Mouse (Mus musculus): ENCODE data around the gene Skiv2l. TPM values are rescaled to one million over a fixed set of nuclear protein-coding genes. Genes with fewer than 3 reads are reported as not detected.
"Not testable (repeated sequence)": the region's sequence is repeated elsewhere in the genome, so short reads cannot be mapped to it uniquely, and the experiment has no call there.

Gene Skiv2l
- total and polyA plus RNA-seq, 2 experiments, result 32.0 to 61.7 TPM

DNA sequence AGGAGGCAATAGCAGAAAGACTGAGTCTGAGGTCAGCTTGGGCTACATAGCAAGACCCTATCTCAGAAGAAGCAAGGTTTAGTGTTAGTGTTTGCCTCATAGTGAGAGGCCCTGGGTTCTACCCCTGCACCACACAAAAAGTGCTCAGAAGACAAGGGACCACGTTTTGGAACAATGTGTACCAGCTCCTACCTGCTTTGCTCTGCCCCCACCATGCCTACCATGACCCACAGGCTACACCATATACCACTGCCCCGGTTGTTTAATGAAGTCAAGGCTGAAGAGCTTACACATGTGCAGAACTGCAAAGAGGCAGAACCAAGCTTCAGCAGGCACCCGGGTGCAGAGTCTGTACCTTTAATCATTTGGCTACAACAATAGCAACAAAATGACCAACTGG is 42.8 kb downstream of the Skiv2l start:
- H3K4me3 ChIP-seq (ENCODE audit: insufficient read depth, low read depth, low read length), result no peak overlapping the region
- no peak overlapping the region for H3K27ac ChIP-seq (replicated peaks; ENCODE audit: insufficient read depth, low read depth, low read length)
- H3K4me1 ChIP-seq (ENCODE audit: control insufficient read depth, insufficient read depth, low read length), result peaks cover 13% of the 10 kb centered on the region
- TF ChIP-seq POLR2A (IDR thresholded peaks at IDR 0.05; ENCODE audit: extremely low read depth, insufficient read depth, low read length) (no peak), CTCF (IDR thresholded peaks at IDR 0.05; ENCODE audit: low read depth, low read length) (no peak)
- H3K9ac ChIP-seq (ENCODE audit: low read depth, low read length), result no peak overlapping the region
- whole genome bisulfite sequencing, result 85% methylated on average over 3 of the region's 3 CpGs
- H3K36me3 ChIP-seq (ENCODE audit: control insufficient read depth, insufficient read depth, low read length), result no peaks in the 10 kb centered on the region
- no peak for DNase-seq (ENCODE audit: extremely low read depth, low read depth, low spot score)
- no peaks in the 10 kb centered on the region for H3K79me2 ChIP-seq (ENCODE audit: control insufficient read depth, insufficient read depth, low read length)
- H3K27me3 ChIP-seq (ENCODE audit: control insufficient read depth, insufficient read depth, low read length), result no peaks in the 10 kb centered on the region

DNA sequence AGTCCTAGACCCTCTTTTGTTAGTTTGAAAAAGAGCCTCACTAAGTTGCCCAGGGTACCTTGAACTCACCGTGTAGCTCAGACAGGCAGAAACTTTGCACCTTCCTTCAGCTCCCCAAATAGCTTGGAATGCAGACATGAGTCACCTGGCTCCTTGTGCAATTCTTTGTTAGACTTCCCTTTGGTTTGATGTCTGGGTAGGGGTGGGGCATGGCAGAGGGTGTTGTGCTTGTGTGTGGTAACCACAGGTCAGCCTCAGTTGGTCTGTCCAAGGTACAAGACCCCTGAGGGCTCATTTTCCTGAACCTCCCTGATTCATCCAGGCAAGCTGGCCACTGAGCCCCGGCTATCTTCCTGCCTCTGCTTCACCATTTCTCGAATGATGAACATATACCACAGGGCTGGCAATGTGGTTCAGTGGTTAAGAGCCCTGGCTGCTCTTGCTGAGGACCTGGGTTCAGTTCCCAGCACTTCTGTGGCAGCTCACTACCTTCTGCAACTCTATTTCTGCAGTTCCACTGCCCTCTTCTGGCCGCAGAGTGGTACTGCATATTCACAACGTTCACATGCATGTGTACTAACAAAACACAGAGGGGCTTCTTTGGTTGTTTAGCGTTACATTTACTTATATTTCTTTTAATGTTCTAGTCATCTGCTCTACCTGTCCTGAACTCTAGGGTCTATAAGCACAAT is 45.0 kb downstream of the Skiv2l start:
- 73% methylated on average over 6 of the region's 6 CpGs for WGBS
- no peak for DNase-seq (ENCODE audit: extremely low read depth, low read depth, low spot score)
- peaks cover 10% of the 10 kb centered on the region for H3K4me1 ChIP-seq (ENCODE audit: control insufficient read depth, insufficient read depth, low read length)

DNA sequence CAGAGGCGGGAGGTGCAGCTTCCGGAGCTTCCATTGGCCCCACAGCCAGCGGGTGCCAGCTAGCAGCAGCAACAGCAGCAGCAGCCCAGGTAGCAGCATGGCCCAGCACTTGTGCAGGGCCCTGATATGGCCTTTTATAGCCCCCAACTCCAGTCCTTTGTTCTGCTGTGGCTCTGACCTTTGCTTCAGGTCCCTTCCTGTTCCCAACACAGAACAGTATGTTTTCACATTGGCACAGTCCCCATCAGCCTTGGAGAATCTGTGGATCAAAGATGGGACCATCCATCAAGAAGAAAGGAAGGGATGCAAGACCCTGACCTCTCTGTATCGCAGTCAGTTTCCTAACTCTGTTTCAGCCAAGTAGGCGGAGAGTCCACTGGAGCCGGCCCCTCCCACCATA is 45.7 kb downstream of the Skiv2l start, which contains the start of gene Cyp21a1:
Cyp21a1 (minus strand) TSS at position 261 of the 400 bp plus-strand sequence.
- not testable (repeated sequence) for H3K27me3 ChIP-seq (ENCODE audit: control insufficient read depth, insufficient read depth, low read length); H3K27ac ChIP-seq (replicated peaks; ENCODE audit: insufficient read depth, low read depth, low read length); H3K79me2 ChIP-seq (ENCODE audit: control insufficient read depth, insufficient read depth, low read length); H3K36me3 ChIP-seq (ENCODE audit: control insufficient read depth, insufficient read depth, low read length); H3K9ac ChIP-seq (ENCODE audit: low read depth, low read length); DNase-seq (ENCODE audit: extremely low read depth, low read depth, low spot score); H3K4me3 ChIP-seq (ENCODE audit: insufficient read depth, low read depth, low read length); H3K4me1 ChIP-seq (ENCODE audit: control insufficient read depth, insufficient read depth, low read length)
- WGBS, result 79% methylated on average over 3 of the region's 6 CpGs

More for the DNA sequence above, 45.0 kb downstream of the Skiv2l start:
- Histone ChIP-seq H3K9ac (ENCODE audit: low read depth, low read length) (no peak overlapping the region), H3K79me2 (ENCODE audit: control insufficient read depth, insufficient read depth, low read length) (no peaks in the 10 kb centered on the region), H3K36me3 (ENCODE audit: control insufficient read depth, insufficient read depth, low read length) (no peaks in the 10 kb centered on the region), H3K27me3 (ENCODE audit: control insufficient read depth, insufficient read depth, low read length) (no peaks in the 10 kb centered on the region), H3K27ac (replicated peaks; ENCODE audit: insufficient read depth, low read depth, low read length) (no peak overlapping the region), H3K4me3 (ENCODE audit: insufficient read depth, low read depth, low read length) (no peak overlapping the region)
- TF ChIP-seq CTCF (IDR thresholded peaks at IDR 0.05; ENCODE audit: low read depth, low read length) (peak; percentile 46), POLR2A (IDR thresholded peaks at IDR 0.05; ENCODE audit: extremely low read depth, insufficient read depth, low read length) (no peak)

DNA sequence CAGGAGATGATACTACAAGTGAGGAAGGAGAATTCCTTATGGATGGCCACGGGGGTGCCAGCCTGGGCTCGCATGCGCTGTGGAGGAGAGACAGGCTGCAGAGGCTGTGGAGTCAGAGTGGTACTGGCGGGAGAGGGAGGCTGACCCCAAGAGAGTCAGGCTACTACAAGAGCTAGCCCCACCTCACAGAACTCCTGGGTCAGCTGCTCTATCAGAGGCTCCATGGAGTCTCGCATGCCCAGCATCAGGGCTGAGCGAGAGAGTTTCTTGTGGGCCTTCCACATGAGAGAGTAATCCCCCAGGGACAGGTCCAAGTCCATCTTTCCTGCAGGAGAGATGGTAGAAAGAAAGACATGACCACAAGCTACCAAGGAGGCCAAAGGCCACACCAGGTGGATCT is 46.6 kb downstream of the Skiv2l start:
- WGBS, result 93% methylated on average over 6 of the region's 6 CpGs
- not testable (repeated sequence) for H3K4me3 ChIP-seq (ENCODE audit: insufficient read depth, low read depth, low read length); H3K36me3 ChIP-seq (ENCODE audit: control insufficient read depth, insufficient read depth, low read length); DNase-seq (ENCODE audit: extremely low read depth, low read depth, low spot score); H3K4me1 ChIP-seq (ENCODE audit: control insufficient read depth, insufficient read depth, low read length); H3K27ac ChIP-seq (replicated peaks; ENCODE audit: insufficient read depth, low read depth, low read length); H3K9ac ChIP-seq (ENCODE audit: low read depth, low read length); H3K79me2 ChIP-seq (ENCODE audit: control insufficient read depth, insufficient read depth, low read length); H3K27me3 ChIP-seq (ENCODE audit: control insufficient read depth, insufficient read depth, low read length)

DNA sequence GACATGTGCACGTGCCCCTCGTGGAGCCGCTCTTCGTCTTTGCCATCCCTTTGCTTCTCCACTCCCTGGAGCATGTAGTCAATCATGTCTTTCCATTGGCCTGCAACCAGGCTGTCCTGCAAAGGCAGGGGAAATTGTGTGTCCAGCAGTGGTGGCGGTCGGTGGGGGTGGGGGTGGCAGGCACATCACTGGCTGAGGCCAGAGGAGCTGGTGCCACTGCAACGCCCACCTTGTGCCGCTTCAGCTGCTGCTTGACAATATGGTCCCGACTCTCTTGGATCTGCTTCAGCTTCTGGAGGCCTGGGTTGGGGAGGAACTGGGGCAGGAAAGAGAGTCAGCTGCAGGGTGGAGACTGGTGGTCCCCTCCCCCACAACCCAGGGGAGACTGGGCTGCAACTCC is 47.3 kb downstream of the Skiv2l start:
- not testable (repeated sequence) for H3K27ac ChIP-seq (replicated peaks; ENCODE audit: insufficient read depth, low read depth, low read length); H3K27me3 ChIP-seq (ENCODE audit: control insufficient read depth, insufficient read depth, low read length); H3K79me2 ChIP-seq (ENCODE audit: control insufficient read depth, insufficient read depth, low read length); DNase-seq (ENCODE audit: extremely low read depth, low read depth, low spot score); H3K36me3 ChIP-seq (ENCODE audit: control insufficient read depth, insufficient read depth, low read length); H3K9ac ChIP-seq (ENCODE audit: low read depth, low read length); H3K4me1 ChIP-seq (ENCODE audit: control insufficient read depth, insufficient read depth, low read length); H3K4me3 ChIP-seq (ENCODE audit: insufficient read depth, low read depth, low read length)
- WGBS, result 92% methylated on average over 9 of the region's 9 CpGs

DNA sequence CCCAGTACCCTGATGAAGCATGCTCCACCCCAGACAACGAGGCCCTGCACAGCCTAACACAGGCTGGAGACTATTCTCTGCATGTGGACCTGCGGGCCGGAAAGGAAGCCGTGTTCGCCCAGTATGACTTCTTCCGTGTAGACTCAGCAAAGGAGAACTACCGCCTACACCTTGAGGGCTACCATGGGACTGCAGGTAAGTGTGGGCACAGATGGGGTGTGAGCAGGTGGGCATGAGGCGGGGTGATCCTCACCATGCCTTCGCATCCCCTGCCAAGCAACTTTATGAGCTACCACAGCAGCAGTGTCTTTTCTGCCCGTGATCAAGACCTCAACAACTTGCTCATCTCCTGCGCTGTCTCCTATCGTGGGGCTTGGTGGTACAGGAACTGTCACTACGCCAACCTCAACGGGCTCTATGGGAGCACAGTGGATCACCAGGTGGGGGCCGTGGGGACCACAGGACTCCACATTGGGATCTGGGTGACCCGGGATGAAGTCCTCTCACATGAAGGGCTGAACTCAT is 49.2 kb downstream of the Skiv2l start:
- 94% methylated on average over 16 of the region's 16 CpGs for WGBS

More for the DNA sequence above, 49.2 kb downstream of the Skiv2l start:
- H3K4me3 ChIP-seq (ENCODE audit: insufficient read depth, low read depth, low read length); H3K9ac ChIP-seq (ENCODE audit: low read depth, low read length); H3K79me2 ChIP-seq (ENCODE audit: control insufficient read depth, insufficient read depth, low read length); DNase-seq (ENCODE audit: extremely low read depth, low read depth, low spot score); H3K36me3 ChIP-seq (ENCODE audit: control insufficient read depth, insufficient read depth, low read length); H3K27ac ChIP-seq (replicated peaks; ENCODE audit: insufficient read depth, low read depth, low read length); H3K27me3 ChIP-seq (ENCODE audit: control insufficient read depth, insufficient read depth, low read length); H3K4me1 ChIP-seq (ENCODE audit: control insufficient read depth, insufficient read depth, low read length): not testable (repeated sequence)
